Mouse (Mus musculus) gastrocnemius, postnatal 14 days (tissue): ENCODE results near the gene Kmt5a. TPM values are rescaled to one million over a fixed set of nuclear protein-coding genes. Genes with fewer than 3 reads are reported as not detected.

ENCODE experiments used
- DNase-seq: peaks from one replicate; pipeline ENCODE4 v3.0.0; 2021; ENCODE audit warnings: mixed read lengths
- intact Hi-C: fragments of 180-260 bp; cut with DNase I; formaldehyde crosslinking; loops from one replicate; pipeline ENCODE4 v1.15.1; 2025; ENCODE audit warnings: low total_unique reads
- microRNA-seq, 2 experiments: library from miRNA; unstranded; fragments of <30 nt; microRNA quantifications; one replicate each; pipeline ENCODE4 v1.2.0; 2021
- total RNA-seq, 2 experiments: library from RNA; stranded (reverse); gene quantifications; 2 replicates each; pipeline ENCODE4 v1.2.3; 2021

The Kmt5a gene
- total RNA-seq, 2 experiments from 2014 or later, result 56.4 to 66.0 TPM

DNA sequence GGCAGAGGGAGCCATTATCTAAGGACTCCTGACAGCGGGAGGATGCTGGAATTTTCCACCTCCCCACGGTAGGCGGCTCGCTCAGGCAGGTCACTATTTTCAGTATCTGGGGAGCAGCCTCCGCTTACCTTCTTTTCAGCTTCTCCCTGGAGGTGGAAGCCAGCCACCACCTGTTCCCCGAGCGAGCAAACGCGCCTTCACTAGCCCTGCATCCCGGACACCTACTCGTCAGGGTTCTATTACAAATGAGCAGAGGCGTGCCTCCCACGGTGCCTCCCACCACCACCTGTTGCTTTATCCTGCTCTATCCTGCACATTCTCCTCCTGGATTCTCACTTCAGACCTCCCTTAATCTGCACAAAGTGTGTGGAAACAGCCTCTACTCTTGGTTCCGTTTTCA lies 64.0 kb downstream of the Kmt5a start:
- no peak for DNase-seq
- intact Hi-C loops, result no loop called here

DNA sequence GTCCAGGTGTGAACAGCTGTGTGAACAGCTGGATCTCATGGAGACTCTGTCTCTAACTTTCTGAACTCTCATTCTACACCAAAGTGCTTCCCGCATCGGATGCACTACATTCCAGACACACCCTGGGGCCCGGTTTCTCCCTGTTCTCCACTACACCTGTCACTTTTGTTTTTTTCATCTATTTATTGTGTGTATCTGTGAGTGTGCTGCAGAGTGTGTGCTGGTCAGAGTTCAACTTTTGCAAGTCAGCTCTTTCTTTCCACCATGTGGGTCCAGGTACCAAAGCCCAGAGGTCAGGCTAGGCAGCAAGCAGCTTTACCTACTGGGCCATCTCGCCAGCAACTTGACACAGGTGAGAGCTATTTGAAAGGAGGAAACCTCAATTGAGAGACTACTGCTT lies 65.5 kb downstream of the Kmt5a start:
- no peak for DNase-seq
- intact Hi-C loops, result no loop called here

DNA sequence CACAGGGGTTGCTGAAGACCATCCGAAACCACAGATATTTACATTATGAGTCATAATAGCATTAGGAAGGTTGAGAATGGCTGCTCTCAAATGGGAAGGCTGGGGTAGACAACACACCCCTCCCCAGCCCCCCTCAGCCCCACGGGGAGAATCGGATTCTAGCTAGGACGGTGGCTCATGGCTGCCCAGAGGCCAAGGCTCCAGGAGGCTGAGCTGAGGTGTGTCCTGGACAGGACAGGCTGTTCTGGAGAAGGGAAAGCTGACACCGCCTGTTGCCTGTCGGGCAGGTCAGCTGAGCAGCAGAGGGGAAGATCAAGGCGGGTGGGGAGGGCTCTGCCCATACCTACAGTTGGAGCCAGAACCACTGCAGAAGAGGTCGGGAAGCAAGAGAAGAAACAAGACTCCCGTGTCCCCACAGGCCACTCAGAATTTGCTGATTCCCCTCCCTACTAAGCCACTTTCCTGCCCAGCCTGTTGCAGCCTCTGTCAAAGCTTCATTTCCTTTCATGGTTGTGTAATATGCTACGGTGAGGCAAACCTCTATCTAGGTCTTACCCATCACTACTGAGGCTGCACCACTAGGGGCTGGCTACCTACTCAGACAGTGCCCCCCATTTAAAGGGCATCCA lies 67.1 kb downstream of the Kmt5a start:
- intact Hi-C loops, result no loop called here

DNA sequence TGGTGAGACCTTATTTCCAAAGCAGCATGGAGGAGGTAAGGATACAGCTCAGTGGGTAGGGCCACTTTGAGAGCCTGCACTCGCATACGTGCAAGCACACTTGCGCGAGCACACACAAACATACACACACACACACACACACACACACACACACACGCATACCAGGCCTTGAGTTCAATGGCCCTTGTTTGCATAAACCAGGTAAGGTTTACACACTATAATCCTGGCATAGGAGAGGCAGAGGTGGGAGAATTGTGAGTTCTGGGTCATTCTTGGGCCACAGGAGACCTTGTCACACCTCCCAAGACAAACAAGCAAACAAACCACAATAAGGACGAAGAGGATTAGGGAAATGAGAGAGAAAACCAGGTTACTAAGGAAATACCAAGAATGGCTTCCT lies 69.5 kb downstream of the Kmt5a start:
- intact Hi-C loops, result no loop called here
- no peak for DNase-seq

More for the DNA sequence above, 67.1 kb downstream of the Kmt5a start:
- peak; percentile 68 for DNase-seq

DNA sequence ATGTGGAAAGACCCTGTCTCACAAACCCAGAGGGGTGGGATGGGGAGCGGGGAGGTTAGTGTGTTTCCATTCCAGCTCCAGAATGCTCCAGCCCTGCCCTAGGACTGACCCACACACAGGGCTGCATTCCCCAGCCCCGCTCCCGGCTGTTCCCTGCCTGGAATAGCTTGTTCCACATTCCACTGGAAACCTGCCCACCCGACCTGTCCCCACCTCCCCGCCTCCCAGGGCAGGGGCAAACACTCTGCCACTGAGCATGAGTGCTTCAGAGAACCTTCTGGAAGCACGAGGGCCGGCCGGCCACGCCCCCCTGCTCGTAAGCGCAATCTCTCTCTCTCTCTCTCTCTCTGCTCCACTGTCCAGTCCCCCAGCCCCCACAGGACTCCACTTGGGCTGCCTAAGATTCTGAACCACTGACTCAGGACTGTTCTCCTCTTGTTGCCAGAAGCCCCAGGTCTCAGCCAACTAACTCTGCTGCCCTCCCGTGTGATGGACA lies 70.1 kb downstream of the Kmt5a start:
- DNase-seq, result peak; percentile 74
- intact Hi-C loops, result no loop called here

DNA sequence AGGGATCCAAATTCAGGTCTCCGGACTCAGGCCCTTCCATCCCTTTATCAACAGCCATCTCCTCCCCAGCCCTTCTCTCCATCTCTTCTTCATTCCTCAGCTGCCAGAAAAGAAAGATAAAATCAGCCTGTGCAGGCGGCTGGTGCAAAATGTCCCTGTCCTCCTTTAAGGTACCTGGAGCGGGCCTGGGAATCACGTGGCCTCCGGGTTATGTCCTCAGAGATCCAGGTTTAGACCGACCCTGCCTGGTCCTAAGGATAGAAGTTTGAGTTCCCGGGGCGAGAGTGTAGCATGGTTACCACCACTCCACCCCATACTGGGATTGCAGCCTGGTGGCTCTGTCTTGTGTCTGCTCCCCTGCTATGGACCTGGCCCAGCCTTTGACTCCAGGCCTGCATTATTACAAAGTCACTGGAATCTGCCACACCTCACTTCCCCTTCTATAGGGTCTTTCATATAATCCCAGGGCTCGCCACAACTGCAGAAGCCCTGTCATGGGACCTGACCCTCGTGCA lies 70.9 kb downstream of the Kmt5a start:
- DNase-seq, result no peak
- intact Hi-C loops, result no loop called here

Small RNAs within 50 kb of the gene (microRNA-seq; reads per million reads assigned to microRNA genes)
- gene Gm27486, result 0 to 0.96 reads per million in 2 experiments

Other genes with a start within 250 kb of the Kmt5a start
- gene Pitpnm2, start 190.2 kb upstream of the Kmt5a start, total RNA-seq, result 10 to 100 TPM; 18.4 to 19.0 TPM
- 1 to 10 TPM; 2.6 to 2.9 TPM for gene Mphosph9, start 112.0 kb upstream of the Kmt5a start, total RNA-seq
- gene 2810006K23Rik, start 111.8 kb upstream of the Kmt5a start, total RNA-seq, result 1 to 10 TPM; 6.9 to 8.6 TPM
- 100 to 1,000 TPM in 1 of 2 experiments, 10 to 100 TPM in 1; 99.5 to 128 TPM for gene Cdk2ap1, start 76.8 kb upstream of the Kmt5a start, total RNA-seq
- 10 to 100 TPM; 32.4 to 35.6 TPM for gene Sbno1, start 13.9 kb upstream of the Kmt5a start, total RNA-seq
- gene Rilpl2, start 38.4 kb downstream of the Kmt5a start, total RNA-seq, result 1 to 10 TPM; 4.2 to 4.6 TPM
- 10 to 100 TPM; 27.3 to 28.4 TPM for gene Snrnp35, start 43.2 kb downstream of the Kmt5a start, total RNA-seq
- 10 to 100 TPM; 61.8 to 96.0 TPM for gene Rilpl1, start 91.5 kb downstream of the Kmt5a start, total RNA-seq
- 100 to 1,000 TPM; 138 to 152 TPM for gene Tmed2, start 100.8 kb downstream of the Kmt5a start, total RNA-seq
- 1 to 10 TPM; 3.5 to 4.1 TPM for gene Ddx55, start 112.9 kb downstream of the Kmt5a start, total RNA-seq
- 10 to 100 TPM; 40.2 to 42.9 TPM for gene Eif2b1, start 139.2 kb downstream of the Kmt5a start, total RNA-seq
- 10 to 100 TPM; 14.9 to 15.0 TPM for gene Gtf2h3, start 139.2 kb downstream of the Kmt5a start, total RNA-seq
- gene Atp6v0a2, start 188.6 kb downstream of the Kmt5a start, total RNA-seq, result 10 to 100 TPM; 18.8 to 24.3 TPM